Mouse (Mus musculus) stomach, embryonic 16.5 days (tissue): ENCODE measurements at regions not wholly inside any gene's neighbourhood (a gene's known extent, or its start where the extent isn't known, plus 50 kb on each side); places are given as distances from the start of the nearest gene placed in this dataset.

Experiments used
- ATAC-seq: fragments of 200-750 bp; cut with Nextera tagmentation; 2 replicates; pipeline ENCODE4 v1.8.0; 2017; ENCODE audit warnings: moderate number of reproducible peaks, moderate TSS enrichment; ENCODE audit not compliant: insufficient read depth, low FRiP score
- H3K27ac ChIP-seq: fragments of 300-500 bp; sonication (generic); 2 replicates; pipeline ENCODE4 v1.5.1; 2014; ENCODE audit warnings: low read length
- H3K27me3 ChIP-seq: fragments of 300-500 bp; sonication (generic); 2 replicates; pipeline ENCODE4 v1.6.1; 2014; ENCODE audit warnings: low read length, control low read depth, mixed read lengths; ENCODE audit not compliant: control insufficient read depth, insufficient read depth
- H3K36me3 ChIP-seq: fragments of 300-500 bp; sonication (generic); 2 replicates; pipeline ENCODE4 v1.6.1; 2014; ENCODE audit warnings: low read length; ENCODE audit not compliant: control insufficient read depth, insufficient read depth
- H3K4me1 ChIP-seq: fragments of 300-500 bp; sonication (generic); 2 replicates; pipeline ENCODE4 v1.6.1; 2014; ENCODE audit warnings: low read length, control low read depth, mixed read lengths; ENCODE audit not compliant: control insufficient read depth, insufficient read depth
- H3K4me2 ChIP-seq: fragments of 300-500 bp; sonication (generic); 2 replicates; pipeline ENCODE4 v1.6.1; 2014; ENCODE audit warnings: low read depth, low read length, mixed read lengths
- H3K4me3 ChIP-seq: fragments of 300-500 bp; sonication (generic); replicated peaks from 2 replicates; pipeline ENCODE4 v1.5.1; 2014; ENCODE audit warnings: mild to moderate bottlenecking, low read length
- H3K9ac ChIP-seq: fragments of 300-500 bp; sonication (generic); 2 replicates; pipeline ENCODE4 v1.6.1; 2014; ENCODE audit warnings: low read length
- H3K9me3 ChIP-seq: fragments of 300-500 bp; sonication (generic); replicated peaks from 2 replicates; pipeline ENCODE4 v1.6.1; 2016; ENCODE audit warnings: low read length, control low read depth; ENCODE audit not compliant: control insufficient read depth
- WGBS: fragments of 180-500 bp; shearing (Covaris S2); extraction: QIAGEN DNeasy Blood & Tissue Kit; methylation state at CpG from one replicate; pipeline ENCODE4 v1.1.7; 2014; 5-methylcytosine and 5-hydroxymethylcytosine counted together

DNA sequence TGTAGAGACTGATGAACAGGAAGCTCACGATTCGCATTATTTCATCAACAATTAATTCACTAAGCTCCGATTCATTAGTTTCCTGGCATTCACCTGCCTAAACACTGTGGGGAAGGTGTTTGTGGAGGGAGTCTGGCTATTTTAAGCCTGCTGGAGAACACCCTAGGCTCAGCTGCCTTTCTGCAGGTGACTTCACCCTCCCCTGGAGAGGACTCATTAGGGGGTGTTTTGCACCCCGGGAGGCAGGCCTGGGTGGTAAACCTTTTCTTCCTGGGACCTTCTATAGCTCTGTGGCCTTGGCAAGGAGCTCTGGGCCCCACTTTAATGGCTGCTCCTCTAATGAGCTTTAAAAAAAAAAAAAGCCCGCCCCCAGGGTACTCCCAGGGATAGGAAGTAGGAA is 55.4 kb upstream of the Bnc1 start:
- Histone ChIP-seq H3K27me3 (no peaks in the 10 kb centered on the region), H3K9ac (no peak overlapping the region), H3K9me3 (no peaks in the 10 kb centered on the region), H3K4me3 (no peak overlapping the region), H3K36me3 (no peaks in the 10 kb centered on the region), H3K4me2 (no peak overlapping the region), H3K4me1 (no peaks in the 10 kb centered on the region), H3K27ac (no peak overlapping the region)
- 72% methylated on average over 5 of the region's 5 CpGs for WGBS
- ATAC-seq: no peak

GRCm38 (mm10) chr7:82053411-82053810 is 61.3 kb upstream of the Bnc1 start:
- no peak for ATAC-seq
- 74% methylated on average over 4 of the region's 4 CpGs for WGBS
- no peaks in the 10 kb centered on the region for H3K36me3 ChIP-seq

DNA sequence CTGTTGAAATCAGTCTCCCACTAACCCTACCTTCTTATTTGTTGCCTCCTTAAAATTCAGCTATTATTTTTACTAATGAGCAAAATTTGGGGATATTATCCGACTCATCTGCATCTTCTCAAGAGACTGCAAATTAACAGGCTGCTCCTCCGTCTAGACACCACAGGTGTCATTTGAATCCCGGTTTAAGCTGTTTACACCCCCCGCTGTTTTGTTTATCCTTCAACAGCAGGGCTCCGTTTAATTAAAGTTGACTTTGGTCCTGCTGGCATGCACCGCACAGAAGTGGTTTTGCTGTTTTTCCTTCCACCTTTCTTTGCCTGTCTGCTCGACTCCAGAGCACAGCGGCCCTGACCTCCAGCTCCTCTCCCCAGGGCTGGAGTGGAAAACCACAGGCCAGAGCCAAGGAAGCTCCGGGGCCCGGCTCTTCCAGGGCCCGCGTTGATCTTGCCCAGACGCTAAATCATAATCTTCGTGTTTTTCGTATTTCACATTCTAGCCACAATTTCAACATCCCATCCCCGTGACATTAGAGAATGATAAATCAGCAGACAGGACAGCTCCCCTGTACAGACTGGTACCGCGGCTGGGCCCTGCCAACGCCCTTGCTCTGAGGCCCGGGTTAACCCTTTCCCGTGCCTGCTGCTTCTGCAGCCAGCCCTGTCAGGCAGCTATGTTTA is 64.6 kb upstream of the Bnc1 start:
- H3K4me3 ChIP-seq: 0 out of 2 replicates have a peak overlapping the region, but pooled peaks have one; percentile 11
- H3K27ac ChIP-seq: 0 out of 2 replicates have a peak overlapping the region, but pooled peaks have one; percentile 32
- H3K9me3 ChIP-seq: no peaks in the 10 kb centered on the region
- no peaks in the 10 kb centered on the region for H3K36me3 ChIP-seq
- peak overlapping the region; percentile 36 for H3K9ac ChIP-seq
- H3K27me3 ChIP-seq: no peaks in the 10 kb centered on the region
- WGBS: 6% methylated on average over 21 of the region's 21 CpGs
- ATAC-seq: peak; percentile 71; the same call in 1 of the 2 replicates
- H3K4me1 ChIP-seq: peaks cover 10% of the 10 kb centered on the region
- H3K4me2 ChIP-seq: peak overlapping the region; percentile 47

More at GRCm38 (mm10) chr7:82053411-82053810, 61.3 kb upstream of the Bnc1 start:
- H3K4me3 ChIP-seq: no peak overlapping the region
- H3K4me1 ChIP-seq: peaks cover 10% of the 10 kb centered on the region
- no peak overlapping the region for H3K27ac ChIP-seq
- H3K27me3 ChIP-seq: no peaks in the 10 kb centered on the region
- H3K9ac ChIP-seq: no peak overlapping the region
- no peaks in the 10 kb centered on the region for H3K9me3 ChIP-seq
- no peak overlapping the region for H3K4me2 ChIP-seq

- WGBS: 58% methylated on average over 7 of the region's 7 CpGs
- Histone ChIP-seq H3K9ac (no peak overlapping the region), H3K27ac (no peak overlapping the region), H3K27me3 (no peaks in the 10 kb centered on the region), H3K4me1 (no peaks in the 10 kb centered on the region), H3K36me3 (no peaks in the 10 kb centered on the region), H3K4me2 (no peak overlapping the region), H3K4me3 (no peak overlapping the region), H3K9me3 (no peaks in the 10 kb centered on the region)
- ATAC-seq: no peak
Measured at GRCm38 (mm10) chr7:82063407-82063806, 71.3 kb upstream of the Bnc1 start.

DNA sequence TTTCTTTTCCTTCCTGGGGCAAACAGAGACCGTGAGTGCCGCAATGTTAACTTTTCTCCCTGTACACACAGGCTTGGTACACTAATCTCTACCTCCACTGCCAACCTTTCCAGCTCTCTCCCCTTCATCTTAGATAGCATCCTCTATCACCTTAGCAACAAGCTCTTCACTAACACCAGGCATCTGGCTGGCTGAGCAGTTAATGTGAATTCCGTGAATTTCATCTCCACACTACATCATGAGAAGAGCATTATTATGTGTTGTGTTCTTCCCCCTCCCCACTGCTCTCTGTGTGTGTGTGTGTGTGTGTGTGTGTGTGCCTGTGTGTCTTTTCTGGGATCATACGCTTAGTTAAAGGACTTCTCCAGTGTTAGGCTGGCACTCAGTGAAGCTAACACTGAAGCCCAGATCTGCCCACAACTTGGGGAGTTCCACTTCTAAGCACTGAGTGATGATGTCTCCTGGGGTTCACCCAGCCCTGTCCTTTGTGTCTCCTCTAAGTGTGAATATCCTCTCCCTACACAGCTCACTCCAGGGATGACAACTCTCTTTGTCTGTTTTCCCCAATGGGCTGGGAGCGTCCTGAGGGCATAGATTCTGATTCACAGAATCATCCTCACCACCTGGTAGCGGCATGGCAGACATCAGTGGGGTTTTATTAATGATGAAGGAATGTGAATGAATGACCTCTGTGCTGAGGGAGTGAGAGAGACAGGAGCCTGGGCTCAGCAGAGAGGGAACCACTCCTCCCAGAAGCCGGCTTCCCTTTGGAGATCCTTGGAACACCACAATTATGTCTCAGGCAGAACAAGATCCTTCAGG is 77.7 kb upstream of the Bnc1 start:
- Histone ChIP-seq H3K9me3 (no peaks in the 10 kb centered on the region), H3K36me3 (no peaks in the 10 kb centered on the region)
- 70% methylated on average over 7 of the region's 7 CpGs for WGBS

DNA sequence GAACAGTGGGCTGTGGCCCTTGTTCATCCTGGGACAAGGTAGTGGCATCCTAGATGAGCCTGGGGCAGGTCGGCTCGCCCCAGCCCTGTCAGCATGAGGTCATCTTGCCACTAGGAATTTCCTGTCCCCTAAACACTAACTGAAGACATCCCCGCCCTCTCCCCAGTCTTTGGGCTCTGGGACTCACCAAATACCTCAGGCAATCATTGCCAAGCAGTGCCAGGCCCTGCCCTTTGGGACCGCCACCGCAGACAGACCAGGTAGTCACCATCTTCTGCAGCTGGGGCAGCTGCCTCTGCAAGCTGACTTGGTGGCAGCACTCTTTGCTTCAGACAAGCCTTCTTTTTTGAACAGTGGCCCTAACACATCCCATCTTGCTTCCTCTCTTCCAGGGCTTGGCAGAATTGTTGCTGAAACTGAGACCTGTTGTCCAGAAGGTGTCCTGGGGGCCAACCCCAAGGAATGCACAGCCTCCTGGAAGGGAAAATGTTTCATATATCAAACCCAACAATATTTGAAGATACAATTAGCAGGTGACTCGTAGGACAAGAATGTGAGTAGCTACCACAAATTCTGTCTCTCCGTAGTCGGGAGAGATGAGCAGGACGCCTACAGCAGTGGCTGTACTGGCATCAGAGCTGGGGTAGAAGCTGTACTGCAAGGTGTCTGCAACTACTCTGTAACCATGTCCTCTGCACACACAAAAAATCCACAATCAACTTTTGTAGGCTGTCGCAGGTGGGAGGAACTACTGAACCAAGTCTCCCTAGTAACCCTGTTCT is 79.0 kb upstream of the Bnc1 start:
- H3K4me2 ChIP-seq: no peak overlapping the region
- no peaks in the 10 kb centered on the region for H3K4me1 ChIP-seq
- no peak for ATAC-seq
- 76% methylated on average over 10 of the region's 10 CpGs for WGBS
- H3K9me3 ChIP-seq: no peaks in the 10 kb centered on the region
- no peaks in the 10 kb centered on the region for H3K27me3 ChIP-seq
- no peak overlapping the region for H3K27ac ChIP-seq
- H3K36me3 ChIP-seq: no peaks in the 10 kb centered on the region
- no peak overlapping the region for H3K9ac ChIP-seq
- H3K4me3 ChIP-seq: no peak overlapping the region

More for the DNA sequence above, 77.7 kb upstream of the Bnc1 start:
- Histone ChIP-seq H3K4me3 (no peak overlapping the region), H3K4me1 (no peaks in the 10 kb centered on the region), H3K27me3 (no peaks in the 10 kb centered on the region), H3K27ac (no peak overlapping the region), H3K4me2 (no peak overlapping the region), H3K9ac (no peak overlapping the region)
- no peak for ATAC-seq

- WGBS: 63% methylated on average over 2 of the region's 2 CpGs
- no peak overlapping the region for H3K27ac ChIP-seq
- H3K9me3 ChIP-seq: no peaks in the 10 kb centered on the region
- H3K36me3 ChIP-seq: no peaks in the 10 kb centered on the region
- no peaks in the 10 kb centered on the region for H3K27me3 ChIP-seq
- ATAC-seq: no peak
- H3K4me1 ChIP-seq: no peaks in the 10 kb centered on the region
- H3K4me3 ChIP-seq: no peak overlapping the region
- no peak overlapping the region for H3K4me2 ChIP-seq
- H3K9ac ChIP-seq: no peak overlapping the region
Measured at GRCm38 (mm10) chr7:82075359-82075758, 83.3 kb upstream of the Bnc1 start.

- H3K36me3 ChIP-seq: no peaks in the 10 kb centered on the region
- no peak overlapping the region for H3K4me2 ChIP-seq
- H3K27ac ChIP-seq: no peak overlapping the region
- H3K9me3 ChIP-seq: no peaks in the 10 kb centered on the region
- H3K4me1 ChIP-seq: 0 out of 2 replicates have a peak, but pooled peaks cover 3% of the 10 kb centered on the region
- no peaks in the 10 kb centered on the region for H3K27me3 ChIP-seq
- no peak overlapping the region for H3K4me3 ChIP-seq
- no peak overlapping the region for H3K9ac ChIP-seq
- WGBS: 34% methylated on average over 3 of the region's 3 CpGs
- no peak for ATAC-seq
Measured at GRCm38 (mm10) chr7:82081851-82082250, 89.8 kb upstream of the Bnc1 start.
